Mouse (Mus musculus): ENCODE results near the gene Slc12a5.

DNA sequence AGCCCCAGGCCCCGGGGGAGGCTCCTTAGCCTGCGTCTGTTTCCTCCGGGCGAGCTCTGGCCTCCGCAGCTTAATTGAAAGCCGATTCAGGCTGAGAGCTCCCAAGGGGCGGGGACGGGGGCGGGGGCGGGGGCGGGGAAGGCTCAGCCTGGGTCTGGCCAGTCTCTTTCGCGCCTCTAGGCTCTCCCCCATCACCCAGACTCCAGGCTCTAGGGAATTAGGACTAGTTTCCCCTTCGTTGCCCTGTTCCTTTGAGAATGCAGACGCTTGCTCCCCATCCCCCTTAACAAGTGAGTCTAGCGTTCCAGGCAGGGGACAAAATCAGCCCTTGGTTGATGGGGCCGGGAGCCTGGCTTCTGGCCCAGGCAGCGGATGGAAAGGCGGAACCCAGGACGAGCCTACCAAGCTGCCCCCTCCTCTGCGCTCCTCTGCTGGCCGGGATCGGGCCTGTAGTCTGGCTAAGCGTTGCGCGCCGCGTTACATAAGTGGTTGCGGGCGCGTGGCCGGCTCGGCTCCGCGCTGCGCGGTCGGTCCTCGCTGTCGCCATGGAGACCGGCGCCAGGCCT is 10.1 kb downstream of the Slc12a5 start:
- TF ChIP-seq MAFK (IDR thresholded peaks at IDR 0.05; ENCODE audit: borderline replicate concordance, low read depth, low read length): no peak
- no peak for TF ChIP-seq SIN3A (IDR thresholded peaks at IDR 0.05; ENCODE audit: low read length)
- TF ChIP-seq POLR2AphosphoS2 (IDR thresholded peaks at IDR 0.05; ENCODE audit: low read length): no peak

Data from MEL (cell line).